Mouse (Mus musculus): ENCODE data around the gene Nkg7.
"Not testable (repeated sequence)": the region's sequence is repeated elsewhere in the genome, so short reads cannot be mapped to it uniquely, and the experiment has no call there.

DNA sequence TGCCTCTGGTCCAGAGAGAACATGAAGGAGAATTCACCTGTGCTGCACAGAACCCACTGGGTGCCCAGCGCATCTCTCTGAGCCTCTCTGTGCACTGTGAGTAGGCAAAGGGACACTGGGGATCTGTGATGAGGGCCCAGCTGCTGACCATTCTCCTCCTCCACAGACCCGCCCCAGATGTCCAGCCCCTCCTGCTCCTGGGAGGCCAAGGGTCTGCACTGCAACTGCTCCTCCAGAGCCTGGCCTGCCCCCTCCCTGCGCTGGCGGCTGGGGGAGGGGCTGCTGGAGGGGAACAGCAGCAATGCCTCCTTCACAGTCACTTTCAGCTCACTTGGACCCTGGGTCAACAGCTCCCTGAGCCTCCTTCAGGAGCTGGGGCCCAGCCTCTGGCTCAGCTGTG, 25.1 kb upstream of the Nkg7 start:
- not testable (repeated sequence) for TF ChIP-seq POLR2A (IDR thresholded peaks at IDR 0.05; ENCODE audit: low read depth, low read length); CTCF (IDR thresholded peaks at IDR 0.05; ENCODE audit: extremely low read depth, insufficient read depth, insufficient read length, insufficient replicate concordance)
